9 mouse cellular contexts compared by ENCODE assay signal in genomic region chr7:130887946-130888345, GRCm38 (mm10). TPM values are rescaled to one million over a fixed set of nuclear protein-coding genes. Genes with fewer than 3 reads are reported as not detected.
DNase-seq lines count a peak whose midpoint lies in the region; ATAC-seq and TF ChIP-seq lines count a peak whose summit lies in the region.
"Had no signal": no experiment of that assay in that cellular context is flagged by ENCODE, and none has a peak within 500 bp of the region (broad histone marks: within the 10 kb centered on the region; RNA-seq: fewer than 3 reads in every experiment).

No protein-coding gene starts in this region.

- intact Hi-C loops in gastrocnemius, postnatal 36 days (cut with DNase I): no loop called here

- H3K4me1 ChIP-seq in kidney, adult 2 months (ENCODE audit: control insufficient read depth, insufficient read depth, low read length): peaks cover 11% of the 10 kb centered on the region; the same call in 1 of the 2 replicates
- peaks cover 23% of the 10 kb centered on the region for H3K4me1 ChIP-seq in heart, embryonic 10.5 days
- H3K4me1 ChIP-seq in midbrain, postnatal 0 days (ENCODE audit: insufficient read depth, low read length): no peaks in the 10 kb centered on the region

- H3K9me3 ChIP-seq in heart, embryonic 10.5 days: no peaks in the 10 kb centered on the region
- no peaks in the 10 kb centered on the region for H3K9me3 ChIP-seq in midbrain, postnatal 0 days (ENCODE audit: low read length)

- H3K27ac ChIP-seq in kidney, adult 2 months (ENCODE audit: insufficient read depth, low read depth, low read length): peak overlapping the region; percentile 46
- H3K27ac ChIP-seq in heart, embryonic 10.5 days: peak overlapping the region; percentile 81
- 0 out of 2 replicates have a peak overlapping the region, but pooled peaks have one; percentile 18 for H3K27ac ChIP-seq in midbrain, postnatal 0 days (ENCODE audit: low read depth, low read length)

- 60% methylated on average over 3 of the region's 3 CpGs for WGBS in kidney, adult 2 months
- 14% methylated on average over 3 of the region's 3 CpGs for WGBS in heart, embryonic 10.5 days
- WGBS in midbrain, postnatal 0 days: 3% methylated on average over 3 of the region's 3 CpGs

- no peak overlapping the region for H3K4me2 ChIP-seq in midbrain, postnatal 0 days (ENCODE audit: low read depth, low read length, poor library complexity, severe bottlenecking)

- no peak for TF ChIP-seq POLR2A in kidney, adult 2 months (IDR thresholded peaks at IDR 0.05; ENCODE audit: low read depth, low read length)

- no peak for ATAC-seq in midbrain, postnatal 0 days (ENCODE audit: low FRiP score)

- H3K36me3 ChIP-seq in kidney, adult 2 months (ENCODE audit: control insufficient read depth, insufficient read depth, low read length): peaks cover 3% of the 10 kb centered on the region
- peaks cover 33% of the 10 kb centered on the region for H3K36me3 ChIP-seq in heart, embryonic 10.5 days
- H3K36me3 ChIP-seq in midbrain, postnatal 0 days (ENCODE audit: insufficient read depth, low read length): peaks cover 21% of the 10 kb centered on the region

- no peaks in the 10 kb centered on the region for H3K27me3 ChIP-seq in kidney, adult 2 months (replicated peaks; ENCODE audit: control insufficient read depth, insufficient read depth, low read length)
- H3K27me3 ChIP-seq in heart, embryonic 10.5 days (ENCODE audit: insufficient read depth, poor library complexity, severe bottlenecking): no peaks in the 10 kb centered on the region
- H3K27me3 ChIP-seq in midbrain, postnatal 0 days (ENCODE audit: insufficient read depth, low read length): no peaks in the 10 kb centered on the region

- DNase-seq in kidney, adult 2 months: no peak
- DNase-seq in kidney, adult 9 months: no peak
- peak; percentile 8 for DNase-seq in ZHBTc4 (ENCODE audit: low read depth, low spot score)
- no peak for DNase-seq in heart, embryonic 10.5 days (ENCODE audit: low spot score)
- no peak for DNase-seq in midbrain, postnatal 0 days (ENCODE audit: low spot score)
- no peak for DNase-seq in embryo, embryonic 11 days
- no peak for DNase-seq in ovary, adult 18-20 months (ENCODE audit: low spot score)
- no peak for DNase-seq in gastrocnemius, postnatal 36 days
- DNase-seq: kidney, adult 11 months had no signal

- H3K9ac ChIP-seq in midbrain, postnatal 0 days (replicated peaks; ENCODE audit: low read length, poor library complexity, severe bottlenecking): no peak overlapping the region

- H3K4me3 ChIP-seq in kidney, adult 2 months (ENCODE audit: insufficient read depth, low read depth, low read length): no peak overlapping the region
- peak overlapping the region; percentile 13; the same call in 1 of the 2 replicates for H3K4me3 ChIP-seq in heart, embryonic 10.5 days
- no peak overlapping the region for H3K4me3 ChIP-seq in midbrain, postnatal 0 days (ENCODE audit: low read depth, low read length)

- no peak for TF ChIP-seq CTCF in kidney, adult 2 months (conservative IDR thresholded peaks at IDR 0.05; ENCODE audit: insufficient read depth, insufficient read length, low read depth, low read length)
- no peak for TF ChIP-seq CTCF in midbrain, postnatal 0 days (IDR thresholded peaks at IDR 0.05)

RNA-seq across cellular contexts. Expression of gene Plekha1, which starts 22.4 kb away (rescaled TPM):
- 58.5 and 63.3 TPM in 2 replicates for polyA plus RNA-seq in kidney, adult 2 months (2012; rRNA removed)
- polyA plus RNA-seq in heart, embryonic 10.5 days (2016; fragmentation: Nextera tagmentation; extraction: Ambion mirVana): 44.4 and 55.3 TPM in 2 replicates
- total RNA-seq in midbrain, postnatal 0 days (2014; rRNA removed): 94.4 and 106 TPM in 2 replicates
- 46.8 and 51.7 TPM in 2 replicates for polyA plus RNA-seq in midbrain, postnatal 0 days (2015; fragmentation: Nextera tagmentation; extraction: Ambion mirVana)
- 10 to 100 TPM; 17.9 to 20.8 TPM for total RNA-seq in gastrocnemius, postnatal 36 days (2021)

RNA-seq across cellular contexts. Expression of gene Htra1, which starts 48.0 kb away (rescaled TPM):
- polyA plus RNA-seq in kidney, adult 2 months (2012; rRNA removed): 97.0 and 98.2 TPM in 2 replicates
- 7.7 and 20.0 TPM in 2 replicates for polyA plus RNA-seq in heart, embryonic 10.5 days (2016; fragmentation: Nextera tagmentation; extraction: Ambion mirVana)
- total RNA-seq in midbrain, postnatal 0 days (2014; rRNA removed): 23.5 and 31.8 TPM in 2 replicates
- 32.9 and 33.3 TPM in 2 replicates for polyA plus RNA-seq in midbrain, postnatal 0 days (2015; fragmentation: Nextera tagmentation; extraction: Ambion mirVana)
- total RNA-seq in gastrocnemius, postnatal 36 days (2021): 10 to 100 TPM; 27.6 to 37.8 TPM

Comparison
In these comparisons a context has a peak if more than half of its experiments do, and no peak if none do; other contexts are left out.
1. H3K27ac ChIP-seq: peak in every context shown above with its lines; median percentile 81 in heart, embryonic 10.5 days; 46 in kidney, adult 2 months; 18 in midbrain, postnatal 0 days.